In genomic region chr5:150044533-150044932, GRCm38 (mm10) we compare ENCODE assay signal across 27 mouse cellular contexts. TPM values are rescaled to one million over a fixed set of nuclear protein-coding genes. Genes with fewer than 3 reads are reported as not detected.
DNase-seq lines count a peak whose midpoint lies in the region; ATAC-seq and TF ChIP-seq lines count a peak whose summit lies in the region.
"Had no signal": no experiment of that assay in that cellular context is flagged by ENCODE, and none has a peak within 500 bp of the region (broad histone marks: within the 10 kb centered on the region; RNA-seq: fewer than 3 reads in every experiment).

No protein-coding gene starts in this region.

- no peaks in the 10 kb centered on the region for H3K36me3 ChIP-seq in intestine, postnatal 0 days (ENCODE audit: control insufficient read depth, insufficient read depth)
- H3K36me3 ChIP-seq in intestine, embryonic 16.5 days (ENCODE audit: control insufficient read depth, insufficient read depth, low read length) = no peaks in the 10 kb centered on the region
- no peaks in the 10 kb centered on the region for H3K36me3 ChIP-seq in lung, embryonic 14.5 days (ENCODE audit: insufficient read depth)
- no peaks in the 10 kb centered on the region for H3K36me3 ChIP-seq in ES-E14 (ENCODE audit: control insufficient read depth, insufficient read depth, low read length, poor library complexity, severe bottlenecking)
- no peaks in the 10 kb centered on the region for H3K36me3 ChIP-seq in hindbrain, embryonic 11.5 days (ENCODE audit: control insufficient read depth, insufficient read depth, low read length)
- H3K36me3 ChIP-seq: G1E; heart, embryonic 15.5 days; limb, embryonic 10.5 days had no signal

- peak; percentile 47 for TF ChIP-seq CTCF in intestine, postnatal 0 days (IDR thresholded peaks at IDR 0.05; ENCODE audit: low read depth)
- peak; percentile 23 for TF ChIP-seq CTCF in lung, embryonic 14.5 days (IDR thresholded peaks at IDR 0.05; ENCODE audit: low read depth)
- TF ChIP-seq CTCF in bone marrow, adult 2 months (IDR thresholded peaks at IDR 0.05; ENCODE audit: control insufficient read depth, insufficient read depth, low read length) = peak; percentile 22; the same call in 1 of the 2 replicates

- H3K4me2 ChIP-seq in intestine, postnatal 0 days (replicated peaks; ENCODE audit: low read depth) = no peak overlapping the region
- no peak overlapping the region for H3K4me2 ChIP-seq in intestine, embryonic 16.5 days (ENCODE audit: low read depth, low read length)
- H3K4me2 ChIP-seq in lung, embryonic 14.5 days = no peak overlapping the region
- no peak overlapping the region for H3K4me2 ChIP-seq in hindbrain, embryonic 11.5 days (replicated peaks; ENCODE audit: low read depth, low read length)
- H3K4me2 ChIP-seq: heart, embryonic 15.5 days; liver, embryonic 11.5 days had no signal

- H3K27me3 ChIP-seq in intestine, postnatal 0 days (replicated peaks; ENCODE audit: control insufficient read depth, insufficient read depth, low read length) = no peaks in the 10 kb centered on the region
- H3K27me3 ChIP-seq in intestine, embryonic 16.5 days (replicated peaks; ENCODE audit: control insufficient read depth, insufficient read depth, low read length) = no peaks in the 10 kb centered on the region
- H3K27me3 ChIP-seq in lung, embryonic 14.5 days (ENCODE audit: insufficient read depth, low read length) = no peaks in the 10 kb centered on the region
- no peaks in the 10 kb centered on the region for H3K27me3 ChIP-seq in hindbrain, embryonic 11.5 days (ENCODE audit: control insufficient read depth, insufficient read depth, low read length)
- H3K27me3 ChIP-seq: heart, embryonic 15.5 days had no signal

- no peak for ATAC-seq in intestine, postnatal 0 days
- ATAC-seq in intestine, embryonic 16.5 days = no peak
- ATAC-seq in lung, embryonic 14.5 days (ENCODE audit: insufficient read depth) = no peak
- no peak for ATAC-seq in hindbrain, embryonic 11.5 days (ENCODE audit: low FRiP score)

- H3K9ac ChIP-seq in intestine, postnatal 0 days (ENCODE audit: low read depth, low read length) = no peak overlapping the region
- H3K9ac ChIP-seq in intestine, embryonic 16.5 days (ENCODE audit: low read depth, low read length) = no peak overlapping the region
- no peak overlapping the region for H3K9ac ChIP-seq in lung, embryonic 14.5 days
- H3K9ac ChIP-seq in ES-E14 (ENCODE audit: insufficient read depth, low read depth, low read length, poor library complexity, severe bottlenecking) = no peak overlapping the region
- no peak overlapping the region for H3K9ac ChIP-seq in hindbrain, embryonic 11.5 days (ENCODE audit: low read depth, low read length)
- H3K9ac ChIP-seq: heart, embryonic 15.5 days had no signal

- in situ Hi-C loops in ES-E14 (cut with MboI; ENCODE audit: low sequenced_read_pairs in 2 of 2, unreplicated experiment in 2 of 2) = no loop called here

- 80% methylated on average over 2 of the region's 2 CpGs for WGBS in intestine, postnatal 0 days
- WGBS in intestine, embryonic 16.5 days = 76% methylated on average over 2 of the region's 2 CpGs
- 69% methylated on average over 2 of the region's 2 CpGs for WGBS in lung, embryonic 14.5 days
- WGBS in bone marrow, adult 2 months = 68% methylated on average over 2 of the region's 2 CpGs
- WGBS in hindbrain, embryonic 11.5 days = 77% methylated on average over 2 of the region's 2 CpGs

- H3K4me1 ChIP-seq in intestine, postnatal 0 days (replicated peaks; ENCODE audit: control insufficient read depth, insufficient read depth, low read length) = no peaks in the 10 kb centered on the region
- H3K4me1 ChIP-seq in intestine, embryonic 16.5 days (ENCODE audit: control insufficient read depth, insufficient read depth, low read length) = no peaks in the 10 kb centered on the region
- H3K4me1 ChIP-seq in lung, embryonic 14.5 days (ENCODE audit: insufficient read depth) = no peaks in the 10 kb centered on the region
- H3K4me1 ChIP-seq in ES-E14 (ENCODE audit: control insufficient read depth in 2 of 2, insufficient read depth in 2 of 2, low read length in 2 of 2, poor library complexity in 1 of 2) = no peaks in the 10 kb centered on the region
- H3K4me1 ChIP-seq in bone marrow, adult 2 months (ENCODE audit: control insufficient read depth, insufficient read depth, low read length) = no peaks in the 10 kb centered on the region
- no peaks in the 10 kb centered on the region for H3K4me1 ChIP-seq in hindbrain, embryonic 11.5 days (replicated peaks; ENCODE audit: control insufficient read depth, insufficient read depth, low read length)
- H3K4me1 ChIP-seq: heart, embryonic 15.5 days had no signal

- no peaks in the 10 kb centered on the region for H3K9me3 ChIP-seq in intestine, postnatal 0 days (ENCODE audit: control insufficient read depth)
- H3K9me3 ChIP-seq in intestine, embryonic 16.5 days (ENCODE audit: control insufficient read depth, low read length) = no peaks in the 10 kb centered on the region; the same call in 1 of the 2 replicates
- H3K9me3 ChIP-seq in lung, embryonic 14.5 days (ENCODE audit: low read depth, low read length) = no peaks in the 10 kb centered on the region
- H3K9me3 ChIP-seq in ES-E14 (ENCODE audit: control insufficient read depth, insufficient read depth, low read depth, low read length) = no peaks in the 10 kb centered on the region
- H3K9me3 ChIP-seq in hindbrain, embryonic 11.5 days (ENCODE audit: control insufficient read depth, low read length) = peaks cover 5% of the 10 kb centered on the region; the same call in 1 of the 2 replicates
- H3K9me3 ChIP-seq: heart, embryonic 15.5 days; limb, embryonic 10.5 days had no signal

- no peak overlapping the region for H3K27ac ChIP-seq in intestine, postnatal 0 days (ENCODE audit: low read depth, low read length)
- H3K27ac ChIP-seq in intestine, embryonic 16.5 days (ENCODE audit: low read length) = no peak overlapping the region
- no peak overlapping the region for H3K27ac ChIP-seq in lung, embryonic 14.5 days (ENCODE audit: low read depth)
- no peak overlapping the region for H3K27ac ChIP-seq in ES-E14 (ENCODE audit: insufficient read depth, low read depth, low read length, poor library complexity, severe bottlenecking)
- no peak overlapping the region for H3K27ac ChIP-seq in bone marrow, adult 2 months (ENCODE audit: control insufficient read depth, insufficient read depth, low read depth, low read length, poor library complexity)
- no peak overlapping the region for H3K27ac ChIP-seq in hindbrain, embryonic 11.5 days (ENCODE audit: low read depth, low read length)
- H3K27ac ChIP-seq: heart, embryonic 15.5 days; limb, embryonic 10.5 days had no signal

- DNase-seq in lung, embryonic 14.5 days = no peak
- DNase-seq in lung, postnatal 10 days = no peak
- peak; percentile 31 for DNase-seq in ES-E14 (ENCODE audit: low read depth, low spot score)
- no peak for DNase-seq in kidney, adult 9 months
- no peak for DNase-seq in hindbrain, embryonic 11.5 days (ENCODE audit: low spot score)
- DNase-seq: adrenal gland, postnatal 10 days; cerebellum, adult 11-12 months; cerebellum, postnatal 14 days; embryo, embryonic 11 days; heart, postnatal 4 days; kidney, postnatal 10 days; lung, postnatal 14 days; midbrain, embryonic 14.5 days; thymus, adult 2 months had no signal

- TF ChIP-seq POLR2A in bone marrow, adult 2 months (IDR thresholded peaks at IDR 0.05; ENCODE audit: borderline replicate concordance, control insufficient read depth, low read depth, low read length) = no peak

- no peak overlapping the region for H3K4me3 ChIP-seq in intestine, postnatal 0 days (ENCODE audit: low read depth, low read length)
- no peak overlapping the region for H3K4me3 ChIP-seq in intestine, embryonic 16.5 days (ENCODE audit: low read length)
- H3K4me3 ChIP-seq in lung, embryonic 14.5 days (ENCODE audit: low read depth, low read length) = no peak overlapping the region
- H3K4me3 ChIP-seq in ES-E14 (ENCODE audit: insufficient read depth in 1 of 2, low read depth in 1 of 2, low read length in 2 of 2, poor library complexity in 1 of 2, severe bottlenecking in 1 of 2) = no peak overlapping the region
- H3K4me3 ChIP-seq in bone marrow, adult 2 months (replicated peaks; ENCODE audit: control insufficient read depth, low read depth, low read length) = no peak overlapping the region
- no peak overlapping the region for H3K4me3 ChIP-seq in hindbrain, embryonic 11.5 days (ENCODE audit: low read depth, low read length)
- H3K4me3 ChIP-seq: heart, embryonic 15.5 days; limb, embryonic 10.5 days; myocyte had no signal

TF ChIP-seq in ES-E14, 5 proteins besides CTCF, POLR2A, EP300 and RAD21:
- no peak for TF ChIP-seq HCFC1 (IDR thresholded peaks at IDR 0.05; ENCODE audit: borderline replicate concordance, insufficient read depth, low read length)
- TF ChIP-seq ZC3H11A (IDR thresholded peaks at IDR 0.05; ENCODE audit: borderline replicate concordance, low read depth, low read length) = no peak
- TF ChIP-seq ZNF384 (IDR thresholded peaks at IDR 0.05; ENCODE audit: low read depth, low read length) = no peak
- TF ChIP-seq CHD2 (IDR thresholded peaks at IDR 0.05; ENCODE audit: low read depth, low read length) = no peak

RNA-seq across cellular contexts. Expression of gene Rxfp2, which starts 26.1 kb away (rescaled TPM):
- not detected in 2 replicates for polyA plus RNA-seq in intestine, postnatal 0 days (2015; fragmentation: Nextera tagmentation; extraction: Ambion mirVana)
- 0.15 and 0.23 TPM in 2 replicates for polyA plus RNA-seq in intestine, embryonic 16.5 days (2015; fragmentation: Nextera tagmentation; extraction: Ambion mirVana)
- polyA plus RNA-seq in lung, embryonic 14.5 days (2014; fragmentation: Nextera tagmentation; extraction: Ambion mirVana) = 0.66 and 0.68 TPM in 2 replicates
- total RNA-seq in ES-E14 (2012; rRNA removed) = 0.16 TPM in 1 of 2 replicates, not detected in the other
- polyA plus RNA-seq in bone marrow, adult 2 months (2011; ENCODE audit: insufficient read depth, insufficient read length, low replicate concordance, missing spikeins) = not detected in 2 replicates
- 0.49 and 0.50 TPM in 2 replicates for polyA plus RNA-seq in hindbrain, embryonic 11.5 days (2014; fragmentation: Nextera tagmentation; extraction: Ambion mirVana)
- total RNA-seq: adrenal gland, postnatal 10 days; gastrocnemius, adult 8-10 months; granulocyte monocyte progenitor cell, adult 5-6 weeks; heart, postnatal 4 days; megakaryocyte, adult 5-6 weeks had no signal
- polyA plus RNA-seq: C2C12; G1E; myocyte; small intestine, adult 2 months had no signal
